Mouse (Mus musculus) lung, adult 2 months (tissue): ENCODE measurements around the gene Ssh1. TPM values are rescaled to one million over a fixed set of nuclear protein-coding genes. Genes with fewer than 3 reads are reported as not detected.
A peak's percentile ranks its signal among the peaks of the same experiment; 100 is the strongest.

Source experiments
- DNase-seq: peaks from one replicate; pipeline ENCODE4 v3.0.0; 2022
- H3K4me1 ChIP-seq: fragments of 200-500 bp; 2 replicates; pipeline ENCODE4 v1.6.1; 2011; ENCODE audit warnings: low read length; ENCODE audit not compliant: control insufficient read depth, insufficient read depth
- H3K4me3 ChIP-seq: fragments of 200-500 bp; replicated peaks from 2 replicates; pipeline ENCODE3; 2011; ENCODE audit warnings: low read depth, mild to moderate bottlenecking, control low read depth, low read length; ENCODE audit errors: extremely low read depth
- CTCF ChIP-seq: fragments of 200-500 bp; IDR thresholded peaks from 2 replicates; pipeline ENCODE4 v1.5.1; 2011; ENCODE audit warnings: mild to moderate bottlenecking, low read length, control low read depth; ENCODE audit not compliant: insufficient read depth
- POLR2A ChIP-seq: fragments of 200-500 bp; IDR thresholded peaks from 2 replicates; pipeline ENCODE4 v1.6.1; 2011; ENCODE audit warnings: low read depth, mild to moderate bottlenecking, control low read depth, low read length, borderline replicate concordance; ENCODE audit errors: extremely low read depth
- WGBS: fragments of 180-500 bp; shearing (Covaris S2); methylation state at CpG from one replicate; pipeline ENCODE4 v1.1.7; 2018; 5-methylcytosine and 5-hydroxymethylcytosine counted together
- polyA plus RNA-seq: library from polyadenylated mRNA; depleted of rRNA; stranded (reverse); fragments of >200 nt; gene quantifications from 2 replicates; pipeline ENCODE4 v1.2.3, GENCODE M21; 2012

The Ssh1 gene
- polyA plus RNA-seq, 1 experiment: 27.3 TPM

DNA sequence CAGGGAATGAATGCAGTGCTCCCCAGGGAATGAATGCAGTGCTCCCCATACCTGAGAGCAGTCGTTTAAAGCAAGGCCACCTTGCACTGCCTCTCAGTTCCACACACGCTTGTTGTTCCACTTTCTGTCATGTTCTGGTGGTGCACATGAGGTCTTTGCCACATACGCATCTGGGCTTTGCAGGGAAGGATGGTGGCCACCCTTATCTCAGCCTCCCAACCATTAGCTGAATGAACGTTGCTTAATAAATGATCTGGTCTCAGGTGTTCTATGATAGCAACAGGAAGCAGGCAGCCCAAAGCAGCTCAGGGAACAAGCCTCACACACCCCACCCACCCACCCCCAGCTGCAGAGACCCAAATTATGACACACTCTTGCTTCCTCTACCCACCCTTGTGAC is 69.1 kb downstream of the Ssh1 start:
- WGBS: 69% methylated on average over 4 of the region's 4 CpGs
- no peak for DNase-seq
- H3K4me3 ChIP-seq: no peak overlapping the region
- TF ChIP-seq CTCF (no peak), POLR2A (no peak)
- H3K4me1 ChIP-seq: peaks cover 3% of the 10 kb centered on the region

DNA sequence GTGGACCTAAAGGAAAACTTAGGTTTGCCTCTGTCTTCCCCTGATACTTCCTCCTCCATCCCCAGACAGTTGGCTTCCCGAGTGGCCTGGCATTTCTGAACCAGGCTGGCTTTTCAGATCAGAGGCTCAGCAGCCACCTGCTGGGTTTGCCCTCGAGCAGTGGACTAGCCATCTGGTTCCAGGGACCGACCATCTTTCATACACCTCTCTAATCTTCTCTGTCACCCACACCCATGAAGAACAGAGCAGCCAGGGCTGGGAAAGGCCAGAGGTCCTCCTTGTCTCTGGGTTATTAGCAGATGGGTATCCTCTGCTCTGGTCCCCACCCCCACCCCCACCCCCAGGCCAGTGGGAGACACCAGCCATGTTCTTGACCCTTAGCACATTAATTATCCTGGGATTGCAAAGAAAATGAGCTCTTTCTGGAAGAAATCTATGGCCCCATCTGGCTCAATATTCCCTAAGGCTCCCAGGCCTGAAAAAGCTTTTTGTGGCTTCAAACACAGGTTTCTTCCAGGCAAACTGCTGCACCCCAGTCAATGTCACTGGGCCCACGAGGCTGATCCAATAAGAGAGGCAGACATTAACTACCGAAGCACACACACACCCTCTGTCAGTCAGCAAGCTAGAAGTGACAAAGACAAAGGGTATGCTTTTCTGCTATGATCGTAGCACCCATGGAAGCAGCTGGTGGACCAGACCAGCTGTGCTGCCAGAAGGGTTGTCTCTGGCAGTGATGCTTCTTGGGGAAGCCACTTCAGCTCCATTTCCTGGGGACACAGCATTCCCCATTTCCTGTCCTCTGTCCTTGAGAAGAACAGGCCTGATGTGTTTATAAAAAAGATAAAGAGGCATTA is 72.2 kb downstream of the Ssh1 start:
- no peak for DNase-seq
- WGBS: 48% methylated on average over 6 of the region's 6 CpGs

DNA sequence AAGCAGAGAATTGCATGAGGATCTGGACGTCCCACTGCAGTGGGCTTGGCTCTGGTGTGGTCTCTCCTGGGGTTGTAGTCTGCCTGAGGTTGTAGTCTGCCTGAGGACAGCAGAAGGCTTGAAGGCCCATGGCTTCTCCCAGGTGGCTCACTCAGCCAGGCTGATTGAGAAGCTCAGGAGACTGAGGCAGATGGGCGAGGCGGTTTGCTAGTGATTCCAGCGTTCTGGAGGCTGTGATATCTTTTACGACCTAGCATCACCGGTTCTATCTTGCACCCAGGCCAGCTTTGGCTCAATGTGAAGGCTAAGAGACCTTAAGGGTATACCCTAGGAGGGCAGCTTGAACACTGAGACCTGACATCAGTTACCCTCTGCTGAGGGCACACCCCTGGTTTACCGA is 74.6 kb downstream of the Ssh1 start:
- DNase-seq: no peak
- Histone ChIP-seq H3K4me1 (peaks cover 13% of the 10 kb centered on the region), H3K4me3 (no peak overlapping the region)
- 73% methylated on average over 7 of the region's 7 CpGs for WGBS
- TF ChIP-seq POLR2A (no peak), CTCF (no peak)

More for the DNA sequence above, 72.2 kb downstream of the Ssh1 start:
- H3K4me3 ChIP-seq: no peak overlapping the region
- TF ChIP-seq CTCF (no peak), POLR2A (no peak)
- peaks cover 13% of the 10 kb centered on the region for H3K4me1 ChIP-seq

- TF ChIP-seq POLR2A: peak; percentile 66; the same call in 1 of the 2 replicates
- no peak for TF ChIP-seq CTCF
- no peak overlapping the region for H3K4me3 ChIP-seq
These were observed 75.0 kb downstream of the Ssh1 start for GRCm38 (mm10) chr5:113918654-113919053.

GRCm38 (mm10) chr5:113910705-113911104 is 83.0 kb downstream of the Ssh1 start:
- Histone ChIP-seq H3K4me3 (no peak overlapping the region), H3K4me1 (peaks cover 20% of the 10 kb centered on the region)
- 81% methylated on average over 6 of the region's 6 CpGs for WGBS
- TF ChIP-seq CTCF (no peak), POLR2A (no peak)
- DNase-seq: no peak

More at GRCm38 (mm10) chr5:113918654-113919053, 75.0 kb downstream of the Ssh1 start:
- WGBS: 23% methylated on average over 9 of the region's 9 CpGs
- H3K4me1 ChIP-seq: peaks cover 13% of the 10 kb centered on the region
- DNase-seq: no peak

DNA sequence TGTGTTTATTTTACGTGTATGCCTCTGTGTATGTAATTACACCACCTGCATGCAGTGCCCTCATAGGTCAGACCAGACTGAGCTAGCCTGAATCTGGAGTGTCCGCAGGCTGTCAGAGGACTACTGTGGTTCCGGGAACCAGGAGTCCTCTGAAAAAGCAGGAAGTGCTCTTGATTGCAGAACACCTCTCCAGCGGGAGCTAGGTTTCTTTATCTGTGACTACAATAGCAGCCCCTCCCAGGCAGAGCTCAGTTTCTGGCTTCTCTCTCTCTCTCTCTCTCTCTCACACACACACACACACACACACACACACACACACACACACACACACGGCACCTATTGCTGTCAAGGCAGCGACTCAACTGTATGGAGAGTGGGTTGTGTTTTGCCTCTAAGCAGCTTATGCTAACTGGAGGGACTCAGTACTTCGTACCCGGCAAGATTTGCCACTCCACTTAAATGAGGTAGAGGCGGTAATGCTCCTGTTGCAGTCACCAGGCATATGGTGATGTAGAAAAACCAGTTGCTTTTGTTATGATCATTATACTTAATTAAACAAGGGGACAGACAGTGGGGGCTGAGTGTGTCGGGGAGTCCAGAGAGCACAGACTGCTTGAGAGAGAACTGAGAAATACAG is 83.5 kb downstream of the Ssh1 start:
- Histone ChIP-seq H3K4me3 (no peak overlapping the region), H3K4me1 (peaks cover 24% of the 10 kb centered on the region)
- no peak for DNase-seq
- 24% methylated on average over 10 of the region's 10 CpGs for WGBS
- TF ChIP-seq CTCF: no peak
- no peak for TF ChIP-seq POLR2A

GRCm38 (mm10) chr5:113908592-113909441 is 84.9 kb downstream of the Ssh1 start, which contains the start of gene Coro1c:
Coro1c (minus strand) TSS chr5:113908758.
- under 1% methylated on average over 68 of the region's 68 CpGs for WGBS
- TF ChIP-seq CTCF: peak; percentile 60
- peak; percentile 63; the same call in 1 of the 2 replicates for TF ChIP-seq POLR2A
- H3K4me3 ChIP-seq: peak within 1 kb of the TSS; percentile 94
- H3K4me1 ChIP-seq: peaks cover 24% of the 10 kb centered on the region
- DNase-seq: peak; percentile 99

DNA sequence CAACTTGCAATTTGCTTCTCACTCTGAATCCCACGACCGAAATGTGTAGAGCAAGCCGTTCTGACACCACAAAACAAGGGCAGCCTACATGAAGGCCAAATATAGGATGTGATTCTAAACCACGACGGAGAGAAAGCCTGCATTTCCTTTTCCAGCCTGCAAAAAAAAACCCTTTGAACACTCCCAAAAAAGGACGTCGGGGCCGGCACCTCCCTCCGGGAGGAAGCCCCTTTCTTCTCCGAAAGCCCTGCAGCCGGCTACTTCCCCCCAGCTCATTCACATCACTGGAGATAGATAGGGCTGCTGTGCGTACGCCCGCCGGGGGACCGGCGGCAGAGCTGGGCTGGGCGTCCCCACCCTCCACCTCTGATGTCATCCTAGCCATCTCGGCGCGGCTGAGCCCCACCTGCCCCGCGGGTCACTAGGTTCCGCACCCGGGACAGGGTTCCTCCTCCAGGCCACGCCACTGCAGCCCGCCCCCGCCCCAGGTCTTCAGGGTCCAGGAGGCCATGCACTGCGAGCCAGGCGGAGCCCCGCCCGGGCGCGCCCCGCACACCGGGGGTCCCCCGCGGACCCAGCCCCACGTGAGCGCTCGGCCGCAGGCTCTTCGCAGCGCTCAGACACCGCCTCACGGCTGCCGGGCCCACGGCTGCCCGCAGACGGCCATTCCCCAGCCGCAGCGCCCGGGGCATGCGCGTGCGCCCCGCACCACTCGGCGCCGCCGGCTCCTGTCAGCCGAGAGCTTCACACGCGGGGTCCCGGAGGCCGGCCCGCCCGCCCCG is 85.7 kb downstream of the Ssh1 start:
- peaks cover 24% of the 10 kb centered on the region for H3K4me1 ChIP-seq
- TF ChIP-seq POLR2A (no peak; the same call in 1 of the 2 replicates), CTCF (no peak)
- 1% methylated on average over 69 of the region's 69 CpGs for WGBS
- peak overlapping the region; percentile 83 for H3K4me3 ChIP-seq
- peak; percentile 70 for DNase-seq
